Mouse (Mus musculus) MEL (cell line): ENCODE results near the gene Gm6803. TPM values are rescaled to one million over a fixed set of nuclear protein-coding genes. Genes with fewer than 3 reads are reported as not detected.
"Not testable (repeated sequence)": the region's sequence is repeated elsewhere in the genome, so short reads cannot be mapped to it uniquely, and the experiment has no call there.

Experiments
- DNase-seq: peaks from one replicate; pipeline ENCODE4 v3.0.0; 2011; ENCODE audit warnings: low read depth, low spot score
- H3K27ac ChIP-seq: 2 replicates; pipeline ENCODE4 v1.5.1; 2012; ENCODE audit warnings: low read depth, mild to moderate bottlenecking, control low read depth, low read length, moderate library complexity; ENCODE audit not compliant: control insufficient read depth
- H3K27me3 ChIP-seq, 2 experiments: fragments of 150-350 bp in 1 of 2; sonication (generic) in 1 of 2; 2 replicates each; pipeline ENCODE4 v1.6.1; 2012; ENCODE audit warnings: low read length in 2 of 2, mild to moderate bottlenecking in 2 of 2, improper control_type of control experiment in 1 of 2, moderate library complexity in 1 of 2; ENCODE audit not compliant: insufficient read depth in 2 of 2, control insufficient read depth in 1 of 2
- H3K36me3 ChIP-seq, 2 experiments: 2 replicates each; pipeline ENCODE4 v1.6.1; 2012 to 2014; ENCODE audit warnings: low read length in 2 of 2, improper control_type of control experiment in 1 of 2, inconsistent platforms in 1 of 2, mild to moderate bottlenecking in 1 of 2; ENCODE audit not compliant: insufficient read depth in 2 of 2, control insufficient read depth in 1 of 2
- H3K4me1 ChIP-seq, 2 experiments: fragments of 150-350 bp in 1 of 2; sonication (generic) in 1 of 2; 2 replicates each; pipeline ENCODE4 v1.6.1; 2012; ENCODE audit warnings: low read length in 2 of 2, improper control_type of control experiment in 1 of 2, mild to moderate bottlenecking in 1 of 2; ENCODE audit not compliant: insufficient read depth in 2 of 2, control insufficient read depth in 1 of 2
- H3K4me3 ChIP-seq, 2 experiments: fragments of 150-350 bp in 1 of 2; sonication (generic) in 1 of 2; 2 replicates each; pipeline ENCODE4 v1.5.1; 2012; ENCODE audit warnings: low read depth in 2 of 2, low read length in 2 of 2, mild to moderate bottlenecking in 2 of 2, moderate library complexity in 2 of 2, control low read depth in 1 of 2, improper control_type of control experiment in 1 of 2; ENCODE audit not compliant: control insufficient read depth in 1 of 2, insufficient read depth in 1 of 2
- H3K79me2 ChIP-seq: 2 replicates; pipeline ENCODE4 v1.6.1; 2012; ENCODE audit warnings: mild to moderate bottlenecking, low read length, moderate library complexity; ENCODE audit not compliant: control insufficient read depth, poor library complexity, insufficient read depth
- H3K9ac ChIP-seq: 2 replicates; pipeline ENCODE4 v1.6.1; 2012; ENCODE audit warnings: low read depth, mild to moderate bottlenecking, control low read depth, low read length, moderate library complexity; ENCODE audit not compliant: control insufficient read depth, poor library complexity, severe bottlenecking
- H3K9me3 ChIP-seq: fragments of 150-350 bp; sonication (generic); replicated peaks from 2 replicates; pipeline ENCODE4 v1.6.1; 2012; ENCODE audit warnings: mild to moderate bottlenecking, low read length, improper control_type of control experiment, moderate library complexity; ENCODE audit not compliant: insufficient read depth
- CTCF ChIP-seq, 3 experiments: IDR thresholded peaks in 2 of 3; conservative IDR thresholded peaks in 1 of 3; 2 replicates each; pipeline ENCODE4 v1.5.1; 2011 to 2012; ENCODE audit warnings: low read length in 3 of 3, low read depth in 2 of 3, mild to moderate bottlenecking in 2 of 3, improper control_type of control experiment in 1 of 3, inconsistent platforms in 1 of 3, mixed read lengths in 1 of 3, moderate library complexity in 1 of 3; ENCODE audit not compliant: control insufficient read depth in 1 of 3, insufficient read depth in 1 of 3, poor library complexity in 1 of 3, severe bottlenecking in 1 of 3
- RAD21 ChIP-seq: IDR thresholded peaks from 2 replicates; pipeline ENCODE4 v1.6.1; 2011; ENCODE audit warnings: mild to moderate bottlenecking, low read depth, low read length, improper control_type of control experiment
- SMC3 ChIP-seq: IDR thresholded peaks from 2 replicates; pipeline ENCODE4 v1.6.1; 2011; ENCODE audit warnings: low read depth, low read length, improper control_type of control experiment
- ZC3H11A ChIP-seq: IDR thresholded peaks from 2 replicates; pipeline ENCODE4 v1.6.1; 2012; ENCODE audit warnings: low read depth, mild to moderate bottlenecking, inconsistent platforms, low read length, improper control_type of control experiment
- ZNF384 ChIP-seq: IDR thresholded peaks from 2 replicates; pipeline ENCODE4 v1.6.1; 2012; ENCODE audit warnings: low read depth, mild to moderate bottlenecking, inconsistent platforms, low read length, improper control_type of control experiment
- polyA plus RNA-seq, 2 experiments: library from polyadenylated mRNA; stranded (reverse) in 1 of 2; unstranded in 1 of 2; fragments of >175 nt in 1 of 2; fragments of >200 nt in 1 of 2; gene quantifications; 2 replicates each; pipeline versions ENCODE4 v1.2.1 to v1.2.4; 2012; ENCODE audit warnings: low replicate concordance in 2 of 2, low read depth in 1 of 2; ENCODE audit not compliant: insufficient read length in 2 of 2, insufficient read depth in 1 of 2, missing spikeins in 1 of 2
- total RNA-seq: library from RNA; depleted of rRNA; stranded (reverse); fragments of 300-350 nt; gene quantifications from 2 replicates; pipeline ENCODE4 v1.2.3, GENCODE M21; 2012; rRNA removed

Gene Gm6803
- total and polyA plus RNA-seq, 3 experiments = 0.19 TPM; not detected in 2

GRCm38 (mm10) chr12:87984000-87984399, 34.6 kb downstream of the Gm6803 start:
- TF ChIP-seq SMC3 (peak; percentile 47), CTCF (IDR thresholded peaks at IDR 0.05 in 2 of 3, conservative IDR thresholded peaks at IDR 0.05 in 1 of 3; ENCODE audit: control insufficient read depth in 1 of 3, insufficient read depth in 1 of 3, low read depth in 2 of 3, low read length in 3 of 3, poor library complexity in 1 of 3, severe bottlenecking in 1 of 3) (peak in 1 of 3 experiments; percentile 36; a peak in 2 of 6 replicates), ZC3H11A (peak; percentile 32), ZNF384 (0 out of 2 replicates have a peak, but pooled peaks have one; percentile 19), RAD21 (peak; percentile 33)
- TF ChIP-seq, all 39 proteins: peak for 5; not testable (repeated sequence) for 34
- peak; percentile 41 for DNase-seq
- H3K27me3 ChIP-seq, H3K36me3 ChIP-seq, H3K9me3 ChIP-seq, H3K9ac ChIP-seq, H3K4me3 ChIP-seq, H3K79me2 ChIP-seq, H3K27ac ChIP-seq, H3K4me1 ChIP-seq: not testable (repeated sequence)

Other genes starting within 250 kb of the Gm6803 start
- gene Gm21319, start 243.0 kb downstream of the Gm6803 start, total RNA-seq = not detected in 2 replicates
- not detected for gene Gm21319, start 243.0 kb downstream of the Gm6803 start, polyA plus RNA-seq
- gene Gm21936, start 223.3 kb downstream of the Gm6803 start, total RNA-seq = not detected in 2 replicates
- not detected for gene Gm21936, start 223.3 kb downstream of the Gm6803 start, polyA plus RNA-seq
- not detected in 2 replicates for gene BB287469, start 202.2 kb downstream of the Gm6803 start, total RNA-seq
- not detected for gene BB287469, start 202.2 kb downstream of the Gm6803 start, polyA plus RNA-seq
- not detected in 2 replicates for gene Gm2001, start 176.4 kb downstream of the Gm6803 start, total RNA-seq
- gene Gm2001, start 176.4 kb downstream of the Gm6803 start, polyA plus RNA-seq = not detected
- not detected in 2 replicates for gene Gm2016, start 144.7 kb downstream of the Gm6803 start, total RNA-seq
- gene Gm2016, start 144.7 kb downstream of the Gm6803 start, polyA plus RNA-seq = under 1 TPM in 1 of 2 experiments, not detected in 1; 0.04 TPM
- gene Gm2022, start 123.4 kb downstream of the Gm6803 start, total RNA-seq = not detected in 2 replicates
- not detected for gene Gm2022, start 123.4 kb downstream of the Gm6803 start, polyA plus RNA-seq
- gene Gm2035, start 98.9 kb downstream of the Gm6803 start, total RNA-seq = not detected in 2 replicates
- not detected for gene Gm2035, start 98.9 kb downstream of the Gm6803 start, polyA plus RNA-seq
- gene Gm2042, start 64.7 kb downstream of the Gm6803 start, total RNA-seq = not detected in 2 replicates
- not detected for gene Gm2042, start 64.7 kb downstream of the Gm6803 start, polyA plus RNA-seq
- not detected in 2 replicates for gene Gm2075, start 6.9 kb downstream of the Gm6803 start, total RNA-seq
- not detected for gene Gm2075, start 6.9 kb downstream of the Gm6803 start, polyA plus RNA-seq
- not detected in 2 replicates for gene Gm2056, start 8.2 kb upstream of the Gm6803 start, total RNA-seq
- gene Gm2056, start 8.2 kb upstream of the Gm6803 start, polyA plus RNA-seq = not detected
- gene Gm16368, start 64.9 kb upstream of the Gm6803 start, total RNA-seq = not detected in 2 replicates
- gene Gm16368, start 64.9 kb upstream of the Gm6803 start, polyA plus RNA-seq = not detected
- gene Gm10436, start 163.3 kb upstream of the Gm6803 start, total RNA-seq = not detected in 2 replicates
- gene Gm10436, start 163.3 kb upstream of the Gm6803 start, polyA plus RNA-seq = not detected
- not detected in 2 replicates for gene Gm8332, start 231.3 kb upstream of the Gm6803 start, total RNA-seq
- gene Gm8332, start 231.3 kb upstream of the Gm6803 start, polyA plus RNA-seq = not detected